Mouse (Mus musculus): ENCODE data around the gene Gm45713. TPM values are rescaled to one million over a fixed set of nuclear protein-coding genes. Genes with fewer than 3 reads are reported as not detected.

Gm45713 gene
- polyA plus RNA-seq, 1 experiment from 2014 or later = 0.20 TPM

DNA sequence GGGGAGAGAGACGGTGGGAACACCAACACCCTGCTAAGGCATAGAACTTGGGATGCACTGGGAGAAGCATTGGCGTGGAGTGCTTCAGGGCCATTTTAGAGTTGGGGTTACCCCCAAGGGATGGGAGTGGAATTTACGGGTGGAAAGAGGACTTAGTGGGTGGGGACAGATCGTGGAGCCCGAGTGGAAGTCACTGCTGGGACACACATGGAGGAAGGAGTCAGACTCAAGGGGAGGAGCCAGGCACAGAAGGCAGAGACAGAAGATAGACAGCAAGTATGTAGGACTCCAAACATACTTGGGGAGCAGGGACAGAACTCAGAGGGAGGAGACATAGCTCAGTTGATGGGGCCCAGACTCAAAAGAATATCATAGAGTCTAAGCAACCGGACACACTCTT lies 26.5 kb upstream of the Gm45713 start:
- 21% methylated on average over 6 of the region's 6 CpGs for WGBS
- no peak for ATAC-seq (ENCODE audit: insufficient number of reproducible peaks, insufficient read depth, low FRiP score, low TSS enrichment, low read depth)

DNA sequence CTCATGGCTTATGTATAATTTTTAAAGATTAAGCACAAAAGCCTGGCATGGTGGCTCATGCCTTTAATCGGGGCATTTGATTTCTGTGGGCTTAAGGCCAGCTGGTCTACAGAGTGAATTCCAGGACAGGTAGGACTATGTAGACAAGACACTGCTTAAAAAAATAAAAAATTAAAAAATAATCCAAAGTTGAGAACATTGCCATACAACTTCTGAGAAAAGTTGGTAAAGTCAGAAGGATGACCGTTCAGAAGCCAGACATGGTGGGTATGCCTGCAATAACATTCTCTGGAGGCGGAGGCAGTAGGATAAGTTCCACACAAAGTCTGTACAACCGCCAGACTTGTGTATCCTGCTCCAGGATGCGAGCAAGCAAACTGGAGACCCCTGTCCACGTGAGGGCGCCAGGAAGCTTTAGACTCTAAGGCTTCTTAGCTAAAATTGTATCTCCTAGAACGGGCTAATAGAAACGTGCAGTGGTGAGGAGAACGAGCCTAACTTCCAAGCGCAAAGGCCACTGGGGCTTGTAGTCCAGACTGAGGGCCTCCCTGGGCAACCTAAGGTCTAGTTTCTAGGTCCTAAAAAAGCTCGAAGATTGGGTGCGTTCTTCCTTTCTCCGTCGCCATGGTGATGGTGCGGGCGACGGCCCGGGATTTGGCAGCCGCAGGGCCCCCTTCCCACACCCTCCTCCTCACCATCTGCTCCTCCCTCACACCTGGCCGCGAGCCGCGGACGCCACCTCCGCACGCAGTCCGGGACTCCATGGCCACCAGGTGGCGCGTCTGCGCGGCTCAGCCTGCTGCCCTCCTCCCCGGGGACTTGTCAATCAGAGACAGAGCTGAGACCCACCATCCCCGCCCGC lies 25.8 kb upstream of the Gm45713 start:
- H3K4me1 ChIP-seq = peaks cover 12% of the 10 kb centered on the region
- no peak overlapping the region; the same call in 1 of the 2 replicates for H3K27ac ChIP-seq
- H3K9me3 ChIP-seq = peaks cover 2% of the 10 kb centered on the region; the same call in 1 of the 2 replicates
- H3K4me2 ChIP-seq = peak overlapping the region; percentile 78
- H3K27me3 ChIP-seq = peaks cover 46% of the 10 kb centered on the region
- 4% methylated on average over 35 of the region's 35 CpGs for WGBS
- peak overlapping the region; percentile 47 for H3K4me3 ChIP-seq
- peaks cover 42% of the 10 kb centered on the region for H3K36me3 ChIP-seq
- peak; percentile 87 for ATAC-seq (ENCODE audit: insufficient number of reproducible peaks, insufficient read depth, low FRiP score, low TSS enrichment, low read depth)
- H3K9ac ChIP-seq = peak overlapping the region; percentile 62

More for the DNA sequence above, 26.5 kb upstream of the Gm45713 start:
- H3K27me3 ChIP-seq = peaks cover 53% of the 10 kb centered on the region
- H3K27ac ChIP-seq = no peak overlapping the region
- peaks cover 3% of the 10 kb centered on the region; the same call in 1 of the 2 replicates for H3K9me3 ChIP-seq
- H3K4me1 ChIP-seq = peaks cover 12% of the 10 kb centered on the region
- H3K9ac ChIP-seq = peak overlapping the region; percentile 62
- peak overlapping the region; percentile 47 for H3K4me3 ChIP-seq
- peaks cover 37% of the 10 kb centered on the region for H3K36me3 ChIP-seq
- H3K4me2 ChIP-seq = peak overlapping the region; percentile 78

DNA sequence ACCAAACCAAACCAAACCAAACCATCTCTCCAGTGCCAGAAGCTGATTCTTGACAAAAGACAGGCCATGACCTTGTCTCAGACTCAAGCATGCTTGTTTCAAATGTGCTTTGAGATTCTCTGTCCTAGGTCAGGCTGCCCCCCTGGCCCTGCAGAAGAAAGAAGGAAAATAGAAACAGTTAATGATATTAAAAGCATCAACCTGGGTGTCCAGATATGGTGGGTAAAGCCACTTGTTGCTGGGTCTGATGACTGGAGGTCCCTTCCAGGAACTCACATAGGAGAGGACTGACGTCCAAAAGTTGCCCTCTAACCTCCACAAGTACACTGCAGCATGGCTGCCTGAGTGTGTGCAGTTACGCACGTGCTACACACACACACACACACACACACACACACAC lies 24.8 kb upstream of the Gm45713 start:
- peaks cover 36% of the 10 kb centered on the region for H3K27me3 ChIP-seq
- no peak for ATAC-seq (ENCODE audit: insufficient number of reproducible peaks, insufficient read depth, low FRiP score, low TSS enrichment, low read depth)
- H3K9me3 ChIP-seq = no peaks in the 10 kb centered on the region
- H3K9ac ChIP-seq = no peak overlapping the region
- H3K4me3 ChIP-seq = no peak overlapping the region
- H3K4me2 ChIP-seq = no peak overlapping the region
- peaks cover 42% of the 10 kb centered on the region for H3K36me3 ChIP-seq
- peaks cover 12% of the 10 kb centered on the region for H3K4me1 ChIP-seq
- no peak overlapping the region for H3K27ac ChIP-seq
- 86% methylated on average over 3 of the region's 3 CpGs for WGBS

DNA sequence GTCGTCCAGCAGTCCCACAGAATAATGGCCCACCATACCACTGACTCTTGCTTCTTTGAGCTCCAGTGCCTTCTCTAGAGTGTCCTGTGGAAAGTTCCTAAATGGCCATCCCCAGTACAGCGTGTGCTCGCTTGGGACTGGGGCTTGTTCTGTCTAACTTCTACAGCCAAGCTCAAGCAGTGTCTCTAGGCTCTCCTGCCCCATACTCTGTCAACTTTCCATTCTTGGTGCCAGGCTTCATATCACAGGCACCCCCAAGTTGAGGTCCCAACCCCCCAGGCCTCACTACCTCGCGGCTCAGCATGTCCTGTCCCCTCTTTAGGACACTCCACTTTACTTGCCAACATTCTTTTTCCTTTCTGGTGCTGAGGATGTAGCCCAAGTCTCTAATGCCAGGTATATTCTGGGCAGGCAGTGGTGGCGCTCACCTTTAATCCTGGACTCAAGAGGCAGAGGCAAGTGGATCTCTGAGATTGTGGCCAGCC lies 24.3 kb upstream of the Gm45713 start:
- Histone ChIP-seq H3K9me3 (no peaks in the 10 kb centered on the region), H3K36me3 (peaks cover 42% of the 10 kb centered on the region), H3K4me3 (no peak overlapping the region), H3K4me2 (no peak overlapping the region), H3K27ac (no peak overlapping the region), H3K9ac (no peak overlapping the region), H3K27me3 (peaks cover 31% of the 10 kb centered on the region), H3K4me1 (peaks cover 16% of the 10 kb centered on the region)
- 89% methylated on average over 6 of the region's 6 CpGs for WGBS
- ATAC-seq (ENCODE audit: insufficient number of reproducible peaks, insufficient read depth, low FRiP score, low TSS enrichment, low read depth) = no peak

DNA sequence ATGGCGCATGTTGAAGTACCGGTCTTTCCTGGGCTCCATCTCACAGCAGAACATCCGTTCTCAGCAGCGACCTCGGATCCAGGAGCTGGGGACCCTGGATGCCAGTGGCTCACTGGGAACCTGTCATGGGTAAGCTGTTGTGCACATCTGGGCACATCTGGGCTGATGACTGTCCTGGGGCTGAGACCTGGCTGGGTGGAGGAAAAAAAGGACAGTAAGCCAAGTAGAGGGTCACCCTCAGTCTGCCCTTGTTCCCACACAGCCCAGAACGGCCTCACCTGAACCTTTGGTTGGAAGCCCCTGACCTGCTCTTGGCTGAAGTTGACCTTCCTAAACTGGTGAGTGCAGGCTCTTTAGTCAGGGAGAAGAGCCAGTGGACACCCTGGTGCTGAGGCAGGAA lies 23.0 kb upstream of the Gm45713 start:
- Histone ChIP-seq H3K27me3 (peaks cover 18% of the 10 kb centered on the region), H3K4me2 (no peak overlapping the region), H3K9me3 (no peaks in the 10 kb centered on the region), H3K4me3 (no peak overlapping the region), H3K27ac (no peak overlapping the region), H3K9ac (0 out of 2 replicates have a peak overlapping the region, but pooled peaks have one; percentile 3), H3K36me3 (peaks cover 42% of the 10 kb centered on the region), H3K4me1 (peaks cover 20% of the 10 kb centered on the region)
- no peak for ATAC-seq (ENCODE audit: insufficient number of reproducible peaks, insufficient read depth, low FRiP score, low TSS enrichment, low read depth)
- 91% methylated on average over 6 of the region's 6 CpGs for WGBS

DNA sequence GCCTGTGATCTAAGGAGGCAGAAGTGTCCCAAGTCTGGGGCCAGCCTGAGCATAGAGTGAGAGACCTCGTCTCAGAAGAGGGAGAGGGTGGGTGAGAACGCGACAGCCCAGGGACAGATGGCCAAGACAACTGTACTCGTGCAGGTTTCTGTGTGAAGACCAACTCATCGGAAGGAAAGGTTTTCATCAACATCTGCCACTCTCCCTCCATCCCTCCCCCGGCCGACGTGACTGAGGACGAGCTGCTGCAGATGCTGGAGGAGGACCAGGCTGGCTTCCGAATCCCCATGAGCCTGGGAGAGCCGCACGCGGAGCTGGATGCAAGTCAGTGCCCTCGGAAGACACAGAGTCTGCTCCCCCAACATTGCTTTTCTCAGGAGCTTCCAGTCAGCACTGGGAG lies 21.4 kb upstream of the Gm45713 start:
- peaks cover 2% of the 10 kb centered on the region for H3K27me3 ChIP-seq
- no peak for ATAC-seq (ENCODE audit: insufficient number of reproducible peaks, insufficient read depth, low FRiP score, low TSS enrichment, low read depth)
- H3K4me2 ChIP-seq = no peak overlapping the region
- no peak overlapping the region for H3K9ac ChIP-seq
- H3K9me3 ChIP-seq = no peaks in the 10 kb centered on the region
- H3K4me1 ChIP-seq = peaks cover 19% of the 10 kb centered on the region
- peaks cover 42% of the 10 kb centered on the region for H3K36me3 ChIP-seq
- no peak overlapping the region; the same call in 1 of the 2 replicates for H3K27ac ChIP-seq
- no peak overlapping the region for H3K4me3 ChIP-seq
- 82% methylated on average over 14 of the region's 14 CpGs for WGBS

DNA sequence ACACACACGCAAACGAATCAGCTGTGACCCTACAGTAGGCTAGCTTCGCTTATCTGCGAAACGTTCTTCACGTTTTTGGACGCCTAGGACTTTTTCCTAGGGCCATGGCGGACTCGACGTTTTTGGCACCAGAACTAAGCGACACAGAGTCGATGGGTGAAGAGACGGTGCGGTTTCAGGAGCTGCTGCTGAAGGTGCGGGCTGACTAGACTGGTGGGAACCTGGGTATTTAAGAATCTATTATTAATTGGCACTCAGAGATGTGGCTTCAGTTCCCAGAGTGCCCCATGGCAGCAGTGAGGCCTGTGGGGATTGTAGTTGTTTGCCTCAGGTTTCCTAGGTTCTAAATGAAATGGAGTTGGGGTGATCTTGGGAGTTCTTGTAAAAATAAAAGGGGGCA lies 20.2 kb upstream of the Gm45713 start:
- Histone ChIP-seq H3K4me1 (peaks cover 19% of the 10 kb centered on the region), H3K4me2 (no peak overlapping the region), H3K27me3 (no peaks in the 10 kb centered on the region), H3K27ac (no peak overlapping the region), H3K9me3 (no peaks in the 10 kb centered on the region), H3K9ac (no peak overlapping the region), H3K36me3 (peaks cover 41% of the 10 kb centered on the region), H3K4me3 (no peak overlapping the region)
- no peak for ATAC-seq (ENCODE audit: insufficient number of reproducible peaks, insufficient read depth, low FRiP score, low TSS enrichment, low read depth)
- WGBS = 93% methylated on average over 15 of the region's 15 CpGs

DNA sequence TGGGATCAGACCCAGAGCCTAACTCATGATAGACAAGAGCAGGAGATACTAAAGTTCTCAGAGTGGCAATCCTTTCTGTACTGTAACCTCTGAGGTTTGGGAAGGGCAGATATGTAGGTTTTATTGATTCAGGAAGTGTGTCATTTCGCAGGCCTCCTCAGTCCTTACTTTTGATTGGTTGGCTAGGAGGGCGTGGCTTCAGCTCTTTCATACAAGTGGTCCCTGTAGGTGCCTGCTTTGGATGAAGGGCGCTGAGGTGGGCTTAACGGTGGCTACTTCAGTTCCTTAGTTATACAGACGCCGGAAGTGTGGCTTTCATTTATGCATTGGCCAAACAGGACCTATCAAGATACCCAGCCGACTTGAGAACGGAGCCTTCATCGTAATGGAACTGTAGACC lies 19.6 kb upstream of the Gm45713 start:
- no peak overlapping the region for H3K4me3 ChIP-seq
- H3K9me3 ChIP-seq = no peaks in the 10 kb centered on the region
- H3K27ac ChIP-seq = peak overlapping the region; percentile 96; the same call in 1 of the 2 replicates
- ATAC-seq (ENCODE audit: insufficient number of reproducible peaks, insufficient read depth, low FRiP score, low TSS enrichment, low read depth) = no peak
- peaks cover 25% of the 10 kb centered on the region for H3K4me1 ChIP-seq
- 82% methylated on average over 9 of the region's 9 CpGs for WGBS
- no peaks in the 10 kb centered on the region for H3K27me3 ChIP-seq
- no peak overlapping the region for H3K9ac ChIP-seq
- peaks cover 35% of the 10 kb centered on the region for H3K36me3 ChIP-seq
- H3K4me2 ChIP-seq = peak overlapping the region; percentile 79; the same call in 1 of the 2 replicates

DNA sequence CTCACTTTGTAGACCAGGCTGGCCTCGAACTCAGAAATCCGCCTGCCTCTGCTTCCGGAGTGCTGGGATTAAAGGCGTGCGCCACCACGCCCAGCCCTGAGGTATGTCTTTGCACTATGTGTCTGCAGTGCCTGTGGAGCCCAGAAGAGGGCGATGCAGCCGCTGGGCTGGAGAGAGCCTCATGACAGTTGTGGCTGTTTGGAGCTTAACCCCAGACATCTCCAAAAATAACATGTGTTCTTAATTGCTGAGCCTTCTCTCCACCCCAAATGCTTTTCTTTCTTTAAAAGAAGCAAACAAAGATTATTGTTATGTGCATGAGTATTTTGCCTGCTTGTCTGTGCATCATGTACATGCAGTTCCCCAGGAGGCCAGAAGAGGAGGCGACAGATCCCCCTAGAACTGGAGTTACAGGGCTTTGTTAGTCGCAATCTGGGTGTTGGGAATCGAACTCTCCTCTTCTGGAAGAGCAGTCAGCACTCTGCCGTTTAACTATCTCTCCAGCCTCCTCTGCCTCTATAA lies 19.0 kb upstream of the Gm45713 start:
- Histone ChIP-seq H3K27ac (peak overlapping the region; percentile 96), H3K27me3 (no peaks in the 10 kb centered on the region), H3K36me3 (peaks cover 30% of the 10 kb centered on the region), H3K9me3 (no peaks in the 10 kb centered on the region), H3K9ac (peak overlapping the region; percentile 49; the same call in 1 of the 2 replicates), H3K4me1 (peaks cover 29% of the 10 kb centered on the region), H3K4me3 (peak overlapping the region; percentile 64), H3K4me2 (peak overlapping the region; percentile 79)
- 79% methylated on average over 12 of the region's 12 CpGs for WGBS
- 0 out of 2 replicates have a peak, but pooled peaks have one; percentile 0 for ATAC-seq (ENCODE audit: insufficient number of reproducible peaks, insufficient read depth, low FRiP score, low TSS enrichment, low read depth)

DNA sequence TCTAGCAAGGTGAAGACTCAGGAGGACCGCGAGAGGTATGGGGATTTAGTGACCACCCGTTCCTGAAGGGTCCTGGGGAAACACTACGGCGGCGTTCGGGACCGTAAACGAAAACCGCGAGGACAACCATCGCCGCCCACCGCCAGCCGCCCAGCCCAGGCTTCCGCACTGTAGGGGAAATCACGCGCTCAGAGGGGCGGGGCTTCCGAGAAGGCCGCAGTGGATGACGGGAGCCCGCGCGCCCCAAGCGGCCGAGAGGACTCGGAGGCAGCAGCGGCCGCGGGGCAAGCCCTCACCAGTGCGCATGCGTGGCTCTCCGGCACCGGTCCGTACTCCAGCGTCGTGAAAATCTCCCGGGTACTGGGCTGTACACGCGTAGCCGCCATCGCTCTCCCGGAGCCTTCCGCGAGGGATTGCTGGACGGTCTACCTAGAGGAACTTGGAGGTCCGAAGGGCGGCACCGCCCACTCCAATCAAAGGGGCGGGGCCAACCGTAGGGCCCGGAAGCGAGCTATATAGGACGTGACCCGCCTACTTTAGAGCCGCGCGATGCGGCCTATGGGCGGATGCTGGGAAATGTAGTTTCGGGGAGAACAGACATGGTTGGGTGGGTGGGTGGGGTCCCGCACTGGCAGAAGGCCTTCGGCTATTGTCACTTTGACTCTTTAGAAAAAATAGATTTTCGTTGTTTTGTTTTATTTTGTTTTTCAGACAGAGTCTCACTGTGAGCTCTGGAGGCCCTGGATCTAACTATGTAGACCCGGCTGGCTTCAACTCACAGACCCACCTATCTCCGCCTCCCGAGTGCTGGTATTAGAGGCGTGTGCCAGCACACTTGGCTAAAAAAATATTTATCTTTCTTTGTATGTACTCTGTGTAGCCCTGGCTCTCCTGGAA lies 18.3 kb upstream of the Gm45713 start, which contains the start of the genes Pih1d1 and Aldh16a1:
Gene Pih1d1 (plus strand): TSS at position 208 of the 897 bp plus-strand sequence.
Gene Aldh16a1 (minus strand): TSS at position 489 of the 897 bp plus-strand sequence.
- no peaks in the 10 kb centered on the region for H3K9me3 ChIP-seq
- peak within 1 kb of the TSS; percentile 96 for H3K27ac ChIP-seq
- peaks cover 22% of the 10 kb centered on the region for H3K36me3 ChIP-seq
- H3K4me1 ChIP-seq = peaks cover 29% of the 10 kb centered on the region
- ATAC-seq (ENCODE audit: insufficient number of reproducible peaks, insufficient read depth, low FRiP score, low TSS enrichment, low read depth) = peak; percentile 93
- 4% methylated on average over 69 of the region's 69 CpGs for WGBS
- peak within 1 kb of the TSS; percentile 64 for H3K4me3 ChIP-seq
- no peaks in the 10 kb centered on the region for H3K27me3 ChIP-seq
- H3K4me2 ChIP-seq = peak within 1 kb of the TSS; percentile 79
- H3K9ac ChIP-seq = peak within 1 kb of the TSS; percentile 89

DNA sequence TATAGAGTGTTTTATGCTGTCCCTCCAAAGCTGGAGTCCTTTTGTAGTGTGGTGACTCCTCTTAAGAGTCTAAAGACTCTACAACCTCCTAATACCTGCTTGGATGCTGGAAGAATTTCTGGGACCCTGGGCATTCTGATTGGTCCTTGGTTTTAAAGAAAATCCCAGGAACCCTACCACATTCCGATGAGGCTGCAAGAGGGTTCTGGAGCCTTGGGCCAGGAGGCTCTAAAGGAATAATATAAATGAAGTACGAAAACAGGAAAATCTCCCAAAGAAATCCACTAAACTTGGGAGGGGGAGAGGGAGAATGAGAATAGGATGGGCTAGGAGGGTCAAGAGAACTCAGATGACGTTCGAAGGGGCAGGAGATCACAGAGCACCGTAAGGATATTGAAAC lies 17.6 kb upstream of the Gm45713 start:
- H3K27me3 ChIP-seq = no peaks in the 10 kb centered on the region
- H3K9me3 ChIP-seq = no peaks in the 10 kb centered on the region
- H3K4me2 ChIP-seq = peak overlapping the region; percentile 79
- H3K27ac ChIP-seq = peak overlapping the region; percentile 96
- peaks cover 16% of the 10 kb centered on the region for H3K36me3 ChIP-seq
- WGBS = 3% methylated on average over 5 of the region's 5 CpGs
- H3K4me1 ChIP-seq = peaks cover 29% of the 10 kb centered on the region
- peak overlapping the region; percentile 64 for H3K4me3 ChIP-seq
- no peak for ATAC-seq (ENCODE audit: insufficient number of reproducible peaks, insufficient read depth, low FRiP score, low TSS enrichment, low read depth)
- peak overlapping the region; percentile 89 for H3K9ac ChIP-seq

Data from embryonic facial prominence, embryonic 13.5 days (tissue).